Mouse (Mus musculus) heart, adult 2 months (tissue): ENCODE measurements around the gene Retnlb. TPM values are rescaled to one million over a fixed set of nuclear protein-coding genes. Genes with fewer than 3 reads are reported as not detected.

Source experiments
- DNase-seq, 2 experiments: peaks; one replicate each; pipeline ENCODE4 v3.0.0; 2021
- H3K27ac ChIP-seq: fragments of 200-600 bp; 2 replicates; pipeline ENCODE4 v1.8.1; 2022
- H3K27me3 ChIP-seq: fragments of 200-500 bp; 2 replicates; pipeline ENCODE4 v1.6.1; 2012; ENCODE audit warnings: mild to moderate bottlenecking, low read length, inconsistent platforms, mixed read lengths; ENCODE audit not compliant: control insufficient read depth, insufficient read depth
- H3K36me3 ChIP-seq: fragments of 200-500 bp; 2 replicates; pipeline ENCODE4 v1.6.1; 2012; ENCODE audit warnings: low read length, inconsistent platforms; ENCODE audit not compliant: control insufficient read depth, insufficient read depth
- H3K4me1 ChIP-seq: fragments of 200-500 bp; 2 replicates; pipeline ENCODE4 v1.6.1; 2011; ENCODE audit warnings: low read length; ENCODE audit not compliant: control insufficient read depth, insufficient read depth
- H3K4me3 ChIP-seq: fragments of 200-600 bp; 2 replicates; pipeline ENCODE4 v1.8.1; 2022
- H3K79me2 ChIP-seq: fragments of 200-500 bp; replicated peaks from 2 replicates; pipeline ENCODE4 v1.6.1; 2012; ENCODE audit warnings: mild to moderate bottlenecking, inconsistent platforms, low read length, moderate library complexity, mixed read lengths; ENCODE audit not compliant: control insufficient read depth, insufficient read depth
- H3K9ac ChIP-seq: fragments of 200-500 bp; 2 replicates; pipeline ENCODE4 v1.6.1; 2012; ENCODE audit warnings: low read depth, mild to moderate bottlenecking, control low read depth, inconsistent platforms, low read length, mixed read lengths
- CTCF ChIP-seq: fragments of 200-600 bp; IDR thresholded peaks from 2 replicates; pipeline ENCODE4 v1.8.1; 2022; ENCODE audit warnings: antibody characterized with exemption, mild to moderate bottlenecking, moderate library complexity
- EP300 ChIP-seq: fragments of 200-500 bp; IDR thresholded peaks from 2 replicates; pipeline ENCODE4 v1.6.1; 2011; ENCODE audit warnings: low read depth, low read length, control low read depth; ENCODE audit not compliant: insufficient read depth
- POLR2A ChIP-seq: fragments of 200-500 bp; IDR thresholded peaks from 2 replicates; pipeline ENCODE4 v1.6.1; 2011; ENCODE audit warnings: mild to moderate bottlenecking, low read depth, low read length, control low read depth; ENCODE audit not compliant: insufficient read depth
- WGBS: fragments of 180-500 bp; shearing (Covaris S2); methylation state at CpG from one replicate; pipeline ENCODE4 v1.1.7; 2018; 5-methylcytosine and 5-hydroxymethylcytosine counted together
- intact Hi-C: fragments of 180-260 bp; cut with DNase I; formaldehyde crosslinking; loops from one replicate; pipeline ENCODE4 v1.15.1; 2025
- long read RNA-seq: library from polyadenylated mRNA; stranded (forward); transcript quantifications from one replicate; pipeline ENCODE4 v2.0.0, GENCODE M21; 2021
- polyA plus RNA-seq: library from polyadenylated mRNA; depleted of rRNA; stranded (reverse); fragments of >200 nt; gene quantifications from 2 replicates; pipeline ENCODE4 v1.2.3, GENCODE M21; 2012; rRNA removed
- total RNA-seq, 2 experiments: library from RNA; stranded (reverse); gene quantifications; 2 replicates each; pipeline ENCODE4 v1.2.3; 2021

Retnlb gene
- total RNA-seq (not detected), polyA plus RNA-seq (not detected in 2 replicates)
- long read RNA-seq, result 0 reads

DNA sequence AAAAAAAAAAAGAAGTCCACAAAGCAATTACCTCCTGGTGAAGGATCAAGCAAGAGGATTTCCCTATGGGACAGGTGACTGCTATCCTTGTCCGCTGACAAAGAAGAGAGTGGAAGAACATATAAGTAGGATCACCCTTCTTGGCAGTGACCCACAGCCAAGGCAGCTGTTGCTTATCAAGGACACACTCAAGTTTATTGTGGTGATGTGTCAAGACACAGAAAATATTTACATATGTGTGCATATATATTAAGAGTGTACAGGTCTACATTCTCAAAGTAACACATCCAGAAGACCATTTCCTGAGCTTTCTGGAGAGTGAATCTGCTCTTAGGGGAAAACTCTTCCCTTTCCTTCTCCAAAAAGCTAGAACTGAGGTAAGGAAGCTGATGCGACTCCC lies at the start of gene Retnlb:
Gene Retnlb (plus strand): TSS at position 162 of the 400 bp plus-strand sequence.
- Histone ChIP-seq H3K27me3 (no peaks in the 10 kb centered on the region), H3K27ac (no peak within 1 kb of the TSS), H3K9ac (no peak within 1 kb of the TSS), H3K79me2 (no peaks in the 10 kb centered on the region), H3K36me3 (no peaks in the 10 kb centered on the region), H3K4me1 (no peaks in the 10 kb centered on the region), H3K4me3 (no peak within 1 kb of the TSS)
- DNase-seq, result no peak
- 88% methylated on average over 2 of the region's 2 CpGs for WGBS
- intact Hi-C loops, result no loop called here
- TF ChIP-seq POLR2A (no peak), CTCF (no peak)

DNA sequence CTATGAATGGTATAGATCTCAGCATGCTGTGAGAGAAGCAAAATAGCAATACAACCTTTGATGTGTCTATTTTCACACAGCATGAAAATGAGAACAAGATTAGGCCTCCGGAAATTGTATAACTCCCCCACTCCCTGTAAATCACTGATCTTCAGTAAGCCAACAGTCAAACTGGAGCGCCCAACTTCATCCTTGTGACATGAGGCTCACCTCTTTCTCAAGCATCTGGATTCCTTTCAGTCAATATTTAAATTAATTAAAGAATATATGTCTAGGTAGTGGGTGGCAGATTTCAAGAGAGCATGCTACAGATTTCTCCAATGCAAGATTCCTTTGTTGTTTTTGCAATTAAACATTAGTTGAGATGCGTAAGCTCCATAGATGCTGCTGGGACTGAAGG lies 47.5 kb upstream of the Retnlb start:
- H3K27ac ChIP-seq, result no peak overlapping the region
- no peaks in the 10 kb centered on the region for H3K4me1 ChIP-seq
- no peaks in the 10 kb centered on the region for H3K79me2 ChIP-seq
- no peaks in the 10 kb centered on the region for H3K27me3 ChIP-seq
- H3K36me3 ChIP-seq, result no peaks in the 10 kb centered on the region
- no peak for TF ChIP-seq EP300
- no peak for TF ChIP-seq POLR2A
- TF ChIP-seq CTCF, result no peak
- no peak overlapping the region for H3K4me3 ChIP-seq
- WGBS, result 91% methylated on average over 3 of the region's 3 CpGs
- H3K9ac ChIP-seq, result no peak overlapping the region
- no peak for DNase-seq
- intact Hi-C loops, result no loop called here

DNA sequence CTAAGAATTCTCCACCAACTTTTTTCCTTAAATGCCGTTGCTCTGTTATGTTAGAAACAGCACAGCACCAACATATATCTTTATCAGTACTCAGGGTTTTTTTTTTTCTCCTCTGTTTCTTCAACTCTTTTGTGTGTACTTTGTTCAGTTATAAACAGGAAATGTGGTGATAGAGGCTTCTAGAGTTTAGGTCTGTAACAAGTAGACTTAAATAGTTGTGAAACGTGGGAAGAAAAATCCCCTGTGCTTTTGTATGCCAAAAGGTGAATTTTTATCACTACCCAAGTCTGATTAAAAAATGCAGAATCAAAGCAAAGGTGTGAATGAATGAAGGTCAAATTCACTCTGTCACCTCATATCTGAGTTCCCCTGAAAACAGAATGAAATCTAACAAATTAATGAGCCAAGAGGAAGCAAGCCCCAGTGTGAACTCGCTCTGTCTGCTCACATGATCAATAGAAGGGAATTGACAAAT lies 44.6 kb upstream of the Retnlb start, which contains the start of gene Trat1:
Gene Trat1 (minus strand): TSS at position 51 of the 475 bp plus-strand sequence.
- intact Hi-C loops, result no loop called here
- Histone ChIP-seq H3K36me3 (no peaks in the 10 kb centered on the region), H3K27me3 (no peaks in the 10 kb centered on the region), H3K4me3 (no peak within 1 kb of the TSS), H3K4me1 (no peaks in the 10 kb centered on the region), H3K27ac (no peak within 1 kb of the TSS), H3K9ac (no peak within 1 kb of the TSS), H3K79me2 (no peaks in the 10 kb centered on the region)
- no peak for DNase-seq
- 53% methylated on average over 3 of the region's 3 CpGs for WGBS
- TF ChIP-seq CTCF, result no peak
- no peak for TF ChIP-seq EP300
- no peak for TF ChIP-seq POLR2A

DNA sequence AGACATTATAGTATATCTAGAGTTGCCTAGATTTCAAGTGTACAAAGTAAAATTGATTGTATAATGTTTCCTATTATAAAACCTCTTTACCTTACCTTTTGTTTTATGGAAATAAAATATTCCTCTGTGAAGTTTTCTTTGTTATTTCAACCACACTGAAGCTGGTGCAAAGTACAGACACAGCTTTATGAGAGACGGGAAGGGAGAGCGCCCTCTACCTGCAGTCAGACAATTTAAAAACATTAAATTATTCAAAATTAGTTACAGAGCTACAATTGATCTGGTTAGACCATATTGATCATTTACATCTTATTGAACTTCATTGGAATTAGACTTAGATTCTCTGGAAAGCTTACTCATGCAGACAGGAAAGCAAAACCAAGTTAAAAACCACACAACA lies 39.4 kb upstream of the Retnlb start:
- no peaks in the 10 kb centered on the region for H3K27me3 ChIP-seq
- WGBS, result 54% methylated on average over 2 of the region's 2 CpGs

DNA sequence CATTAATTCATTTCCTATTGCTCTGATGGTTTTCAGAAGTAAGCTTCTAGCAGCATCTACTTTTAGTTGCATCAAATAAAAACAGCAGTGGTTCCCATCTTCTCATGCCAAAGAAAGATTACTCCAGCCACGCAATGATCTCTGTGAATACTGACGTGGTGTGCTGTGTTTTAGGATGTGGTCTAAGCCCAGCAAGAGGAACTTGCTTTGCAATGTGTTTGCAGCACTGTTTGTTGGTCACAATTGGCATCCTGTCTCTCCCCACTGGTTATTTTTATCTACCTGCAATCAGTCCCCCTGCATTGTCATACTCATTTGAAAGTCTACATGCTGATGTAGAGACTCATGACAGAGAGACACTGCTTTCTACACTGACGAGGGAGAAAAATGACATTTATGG lies 30.4 kb upstream of the Retnlb start:
- WGBS, result 63% methylated on average over 3 of the region's 3 CpGs
- no peaks in the 10 kb centered on the region for H3K27me3 ChIP-seq
- intact Hi-C loops, result no loop called here
- H3K36me3 ChIP-seq, result no peaks in the 10 kb centered on the region
- H3K4me3 ChIP-seq, result no peak overlapping the region
- H3K9ac ChIP-seq, result no peak overlapping the region
- TF ChIP-seq POLR2A (no peak), EP300 (no peak), CTCF (no peak)
- no peak overlapping the region for H3K27ac ChIP-seq
- no peaks in the 10 kb centered on the region for H3K79me2 ChIP-seq
- DNase-seq, result no peak
- no peaks in the 10 kb centered on the region for H3K4me1 ChIP-seq

More for the DNA sequence above, 39.4 kb upstream of the Retnlb start:
- Histone ChIP-seq H3K27ac (no peak overlapping the region), H3K9ac (no peak overlapping the region), H3K36me3 (no peaks in the 10 kb centered on the region), H3K4me1 (no peaks in the 10 kb centered on the region), H3K4me3 (no peak overlapping the region), H3K79me2 (no peaks in the 10 kb centered on the region)
- no peak for DNase-seq
- no peak for TF ChIP-seq EP300
- no peak for TF ChIP-seq POLR2A
- no peak for TF ChIP-seq CTCF
- intact Hi-C loops, result no loop called here

DNA sequence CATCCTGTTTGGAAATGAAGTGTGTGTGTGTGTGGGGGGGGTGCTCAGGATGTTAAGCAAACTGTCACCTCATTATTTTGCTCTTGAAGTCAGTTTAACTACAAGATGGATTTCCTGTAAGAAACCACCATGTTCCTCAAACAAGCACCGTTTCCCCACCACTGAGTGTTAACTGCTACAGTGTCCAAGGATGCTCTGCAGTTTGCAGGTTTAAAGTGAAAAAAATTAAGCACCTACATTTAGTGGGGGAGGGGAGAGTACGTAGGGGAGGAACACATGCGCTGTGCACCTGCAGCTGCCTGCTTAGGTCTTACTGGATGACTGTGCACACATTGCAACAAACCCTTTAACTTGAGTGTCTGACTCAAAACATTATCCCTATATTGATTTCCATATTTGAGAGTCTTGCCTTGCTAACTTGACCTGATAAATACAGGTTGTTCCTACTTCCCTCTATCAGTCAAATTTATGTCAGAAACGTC lies 27.9 kb upstream of the Retnlb start:
- 66% methylated on average over 4 of the region's 4 CpGs for WGBS
- H3K27ac ChIP-seq, result no peak overlapping the region
- no peak overlapping the region for H3K9ac ChIP-seq
- no peak for DNase-seq
- H3K36me3 ChIP-seq, result no peaks in the 10 kb centered on the region
- TF ChIP-seq EP300 (no peak), POLR2A (no peak), CTCF (no peak)
- H3K79me2 ChIP-seq, result no peaks in the 10 kb centered on the region
- H3K4me3 ChIP-seq, result no peak overlapping the region
- H3K4me1 ChIP-seq, result no peaks in the 10 kb centered on the region
- no peaks in the 10 kb centered on the region for H3K27me3 ChIP-seq
- intact Hi-C loops, result no loop called here
